Mouse (Mus musculus): Measurements from ENCODE around the gene Trpv4. TPM values are rescaled to one million over a fixed set of nuclear protein-coding genes. Genes with fewer than 3 reads are reported as not detected.

The Trpv4 gene
- polyA plus RNA-seq, 1 experiment from 2014 or later: 0.53 TPM

GRCm38 (mm10) chr5:114645916-114646315 lies 12.3 kb downstream of the Trpv4 start:
- 63% methylated on average over 5 of the region's 5 CpGs for WGBS (ENCODE audit: insufficient replicate concordance)
- Histone ChIP-seq H3K9ac (ENCODE audit: low read depth, low read length) (no peak overlapping the region), H3K4me3 (ENCODE audit: low read depth, low read length) (no peak overlapping the region), H3K4me2 (ENCODE audit: low read depth, low read length) (no peak overlapping the region), H3K4me1 (ENCODE audit: control insufficient read depth, low read depth, low read length) (peaks cover 4% of the 10 kb centered on the region; the same call in 1 of the 2 replicates), H3K36me3 (ENCODE audit: control insufficient read depth, insufficient read depth) (no peaks in the 10 kb centered on the region), H3K27me3 (ENCODE audit: control insufficient read depth, insufficient read depth, low read depth, low read length) (peaks cover 4% of the 10 kb centered on the region), H3K27ac (ENCODE audit: low read length) (no peak overlapping the region), H3K9me3 (replicated peaks; ENCODE audit: control insufficient read depth, low read length) (no peaks in the 10 kb centered on the region)
- no peak for ATAC-seq (ENCODE audit: low read depth)

- 7% methylated on average over 6 of the region's 6 CpGs for WGBS (ENCODE audit: insufficient replicate concordance)
Observed at GRCm38 (mm10) chr5:114644918-114645317, 13.3 kb downstream of the Trpv4 start.

GRCm38 (mm10) chr5:114640809-114641208 lies 17.4 kb downstream of the Trpv4 start:
- no peaks in the 10 kb centered on the region for H3K9me3 ChIP-seq (replicated peaks; ENCODE audit: control insufficient read depth, low read length)
- no peaks in the 10 kb centered on the region; the same call in 1 of the 2 replicates for H3K27me3 ChIP-seq (ENCODE audit: control insufficient read depth, insufficient read depth, low read depth, low read length)
- no peaks in the 10 kb centered on the region for H3K4me1 ChIP-seq (ENCODE audit: control insufficient read depth, low read depth, low read length)
- no peak for ATAC-seq (ENCODE audit: low read depth)
- no peak overlapping the region for H3K27ac ChIP-seq (ENCODE audit: low read length)
- no peaks in the 10 kb centered on the region for H3K36me3 ChIP-seq (ENCODE audit: control insufficient read depth, insufficient read depth)
- no peak overlapping the region for H3K4me2 ChIP-seq (ENCODE audit: low read depth, low read length)
- no peak overlapping the region for H3K4me3 ChIP-seq (ENCODE audit: low read depth, low read length)
- H3K9ac ChIP-seq (ENCODE audit: low read depth, low read length): no peak overlapping the region
- 56% methylated on average over 10 of the region's 10 CpGs for WGBS (ENCODE audit: insufficient replicate concordance)

More at GRCm38 (mm10) chr5:114644918-114645317, 13.3 kb downstream of the Trpv4 start:
- peaks cover 4% of the 10 kb centered on the region; the same call in 1 of the 2 replicates for H3K4me1 ChIP-seq (ENCODE audit: control insufficient read depth, low read depth, low read length)
- no peak overlapping the region for H3K4me3 ChIP-seq (ENCODE audit: low read depth, low read length)
- H3K9ac ChIP-seq (ENCODE audit: low read depth, low read length): no peak overlapping the region
- no peaks in the 10 kb centered on the region; the same call in none of the 2 replicates for H3K27me3 ChIP-seq (ENCODE audit: control insufficient read depth, insufficient read depth, low read depth, low read length)
- no peak overlapping the region for H3K27ac ChIP-seq (ENCODE audit: low read length)
- H3K9me3 ChIP-seq (replicated peaks; ENCODE audit: control insufficient read depth, low read length): no peaks in the 10 kb centered on the region
- no peak for ATAC-seq (ENCODE audit: low read depth)
- H3K4me2 ChIP-seq (ENCODE audit: low read depth, low read length): no peak overlapping the region
- no peaks in the 10 kb centered on the region for H3K36me3 ChIP-seq (ENCODE audit: control insufficient read depth, insufficient read depth)

GRCm38 (mm10) chr5:114639645-114639957 lies 18.6 kb downstream of the Trpv4 start:
- no peak for ATAC-seq (ENCODE audit: low read depth)
- Histone ChIP-seq H3K4me1 (ENCODE audit: control insufficient read depth, low read depth, low read length) (no peaks in the 10 kb centered on the region), H3K27me3 (ENCODE audit: control insufficient read depth, insufficient read depth, low read depth, low read length) (no peaks in the 10 kb centered on the region; the same call in 1 of the 2 replicates), H3K9ac (ENCODE audit: low read depth, low read length) (no peak overlapping the region), H3K4me3 (ENCODE audit: low read depth, low read length) (no peak overlapping the region), H3K4me2 (ENCODE audit: low read depth, low read length) (no peak overlapping the region), H3K9me3 (replicated peaks; ENCODE audit: control insufficient read depth, low read length) (no peaks in the 10 kb centered on the region), H3K27ac (ENCODE audit: low read length) (no peak overlapping the region), H3K36me3 (ENCODE audit: control insufficient read depth, insufficient read depth) (no peaks in the 10 kb centered on the region)
- 21% methylated on average over 7 of the region's 7 CpGs for WGBS (ENCODE audit: insufficient replicate concordance)

GRCm38 (mm10) chr5:114638769-114639644 lies 19.2 kb downstream of the Trpv4 start:
- 10% methylated on average over 22 of the region's 22 CpGs for WGBS (ENCODE audit: insufficient replicate concordance)
- no peaks in the 10 kb centered on the region; the same call in 1 of the 2 replicates for H3K27me3 ChIP-seq (ENCODE audit: control insufficient read depth, insufficient read depth, low read depth, low read length)
- H3K4me2 ChIP-seq (ENCODE audit: low read depth, low read length): no peak overlapping the region
- no peak overlapping the region for H3K9ac ChIP-seq (ENCODE audit: low read depth, low read length)
- no peaks in the 10 kb centered on the region for H3K9me3 ChIP-seq (replicated peaks; ENCODE audit: control insufficient read depth, low read length)
- H3K27ac ChIP-seq (ENCODE audit: low read length): no peak overlapping the region
- no peaks in the 10 kb centered on the region for H3K36me3 ChIP-seq (ENCODE audit: control insufficient read depth, insufficient read depth)
- H3K4me1 ChIP-seq (ENCODE audit: control insufficient read depth, low read depth, low read length): no peaks in the 10 kb centered on the region
- no peak overlapping the region for H3K4me3 ChIP-seq (ENCODE audit: low read depth, low read length)
- ATAC-seq (ENCODE audit: low read depth): peak; percentile 70

GRCm38 (mm10) chr5:114636091-114636490 lies 22.1 kb downstream of the Trpv4 start:
- ATAC-seq (ENCODE audit: low read depth): no peak
- H3K4me3 ChIP-seq (ENCODE audit: low read depth, low read length): no peak overlapping the region
- WGBS (ENCODE audit: insufficient replicate concordance): 71% methylated on average over 25 of the region's 25 CpGs
- H3K9me3 ChIP-seq (replicated peaks; ENCODE audit: control insufficient read depth, low read length): no peaks in the 10 kb centered on the region
- no peaks in the 10 kb centered on the region; the same call in 1 of the 2 replicates for H3K27me3 ChIP-seq (ENCODE audit: control insufficient read depth, insufficient read depth, low read depth, low read length)
- H3K9ac ChIP-seq (ENCODE audit: low read depth, low read length): no peak overlapping the region
- no peak overlapping the region for H3K4me2 ChIP-seq (ENCODE audit: low read depth, low read length)
- H3K4me1 ChIP-seq (ENCODE audit: control insufficient read depth, low read depth, low read length): no peaks in the 10 kb centered on the region
- H3K27ac ChIP-seq (ENCODE audit: low read length): no peak overlapping the region
- H3K36me3 ChIP-seq (ENCODE audit: control insufficient read depth, insufficient read depth): no peaks in the 10 kb centered on the region

- no peak overlapping the region for H3K27ac ChIP-seq (ENCODE audit: low read length)
- H3K9ac ChIP-seq (ENCODE audit: low read depth, low read length): no peak overlapping the region
- H3K4me2 ChIP-seq (ENCODE audit: low read depth, low read length): no peak overlapping the region
- no peaks in the 10 kb centered on the region for H3K27me3 ChIP-seq (ENCODE audit: control insufficient read depth, insufficient read depth, low read depth, low read length)
- WGBS (ENCODE audit: insufficient replicate concordance): 26% methylated on average over 2 of the region's 2 CpGs
- H3K4me1 ChIP-seq (ENCODE audit: control insufficient read depth, low read depth, low read length): no peaks in the 10 kb centered on the region
- ATAC-seq (ENCODE audit: low read depth): no peak
- no peaks in the 10 kb centered on the region for H3K9me3 ChIP-seq (replicated peaks; ENCODE audit: control insufficient read depth, low read length)
- H3K4me3 ChIP-seq (ENCODE audit: low read depth, low read length): no peak overlapping the region
- no peaks in the 10 kb centered on the region for H3K36me3 ChIP-seq (ENCODE audit: control insufficient read depth, insufficient read depth)
Observed at GRCm38 (mm10) chr5:114631336-114631735, 26.9 kb downstream of the Trpv4 start.

- no peak overlapping the region for H3K4me3 ChIP-seq (ENCODE audit: low read depth, low read length)
- H3K9me3 ChIP-seq (replicated peaks; ENCODE audit: control insufficient read depth, low read length): no peaks in the 10 kb centered on the region
- H3K27me3 ChIP-seq (ENCODE audit: control insufficient read depth, insufficient read depth, low read depth, low read length): no peaks in the 10 kb centered on the region
- WGBS (ENCODE audit: insufficient replicate concordance): 14% methylated on average over 3 of the region's 3 CpGs
- no peaks in the 10 kb centered on the region for H3K4me1 ChIP-seq (ENCODE audit: control insufficient read depth, low read depth, low read length)
- no peak overlapping the region for H3K4me2 ChIP-seq (ENCODE audit: low read depth, low read length)
- H3K27ac ChIP-seq (ENCODE audit: low read length): no peak overlapping the region
- no peaks in the 10 kb centered on the region for H3K36me3 ChIP-seq (ENCODE audit: control insufficient read depth, insufficient read depth)
- ATAC-seq (ENCODE audit: low read depth): no peak
- no peak overlapping the region for H3K9ac ChIP-seq (ENCODE audit: low read depth, low read length)
Observed at GRCm38 (mm10) chr5:114625590-114625989, 32.6 kb downstream of the Trpv4 start.

GRCm38 (mm10) chr5:114620305-114620704 lies 37.9 kb downstream of the Trpv4 start:
- no peak overlapping the region for H3K9ac ChIP-seq (ENCODE audit: low read depth, low read length)
- H3K4me3 ChIP-seq (ENCODE audit: low read depth, low read length): no peak overlapping the region
- H3K27ac ChIP-seq (ENCODE audit: low read length): no peak overlapping the region
- no peak for ATAC-seq (ENCODE audit: low read depth)
- H3K27me3 ChIP-seq (ENCODE audit: control insufficient read depth, insufficient read depth, low read depth, low read length): no peaks in the 10 kb centered on the region
- H3K4me1 ChIP-seq (ENCODE audit: control insufficient read depth, low read depth, low read length): no peaks in the 10 kb centered on the region
- no peaks in the 10 kb centered on the region for H3K36me3 ChIP-seq (ENCODE audit: control insufficient read depth, insufficient read depth)
- no peaks in the 10 kb centered on the region for H3K9me3 ChIP-seq (replicated peaks; ENCODE audit: control insufficient read depth, low read length)
- no peak overlapping the region for H3K4me2 ChIP-seq (ENCODE audit: low read depth, low read length)
- 16% methylated on average over 6 of the region's 6 CpGs for WGBS (ENCODE audit: insufficient replicate concordance)
